Mouse (Mus musculus) mature B cell (primary cell): ENCODE data around the gene Armc3.

ENCODE experiments used
- in situ Hi-C: fragments of 300-500 bp; cut with MboI; formaldehyde crosslinking; loops from 2 replicates; pipeline ENCODE4 v1.14.3; 2019

Gene Armc3

DNA sequence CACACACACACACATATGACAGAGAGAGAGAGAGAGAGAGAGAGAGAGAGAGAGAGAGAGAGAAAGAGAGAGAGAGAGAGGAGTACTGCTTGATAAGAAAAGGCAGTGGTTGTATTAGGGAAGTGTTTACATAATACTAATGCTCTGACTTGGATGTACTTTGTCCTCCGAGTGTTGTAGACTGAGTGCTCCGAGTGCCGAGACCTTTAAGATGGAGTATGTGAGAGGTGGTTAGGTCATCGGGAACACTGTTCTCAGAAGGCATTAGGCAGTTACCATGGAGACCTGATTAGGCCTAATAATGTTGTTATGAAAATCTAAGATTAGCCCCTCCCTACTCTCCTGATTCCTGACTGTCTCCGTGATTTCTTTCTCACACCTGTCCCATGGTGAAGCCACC is 151.1 kb downstream of the Armc3 start:
- in situ Hi-C loops: no loop called here

GRCm38 (mm10) chr2:19351615-19352253 is 152.6 kb downstream of the Armc3 start:
- in situ Hi-C loops: no loop called here

GRCm38 (mm10) chr2:19353158-19353557 is 154.1 kb downstream of the Armc3 start:
- in situ Hi-C loops: no loop called here
